Mouse (Mus musculus) bone marrow macrophage, adult 2 months (primary cell): Measurements from ENCODE around the gene Scube1.

ENCODE experiments used
- CTCF ChIP-seq: IDR thresholded peaks from 2 replicates; pipeline ENCODE4 v1.5.1; 2012; ENCODE audit warnings: low read depth, mild to moderate bottlenecking, low read length, moderate library complexity
- POLR2A ChIP-seq: IDR thresholded peaks from 2 replicates; pipeline ENCODE4 v1.6.1; 2012; ENCODE audit warnings: mild to moderate bottlenecking, low read depth, low read length, borderline replicate concordance

GRCm38 (mm10) chr15:83583419-83584156 is 141.2 kb downstream of the Scube1 start:
- TF ChIP-seq POLR2A (no peak), CTCF (peak; percentile 66)
